Mouse (Mus musculus) liver, adult 2 months (tissue): ENCODE results near the gene Rufy4. TPM values are rescaled to one million over a fixed set of nuclear protein-coding genes. Genes with fewer than 3 reads are reported as not detected.
A peak's percentile ranks its signal among the peaks of the same experiment; 100 is the strongest.

Experiments used
- DNase-seq: peaks from one replicate; pipeline ENCODE4 v3.0.0-alpha.2; 2011; ENCODE audit warnings: low read depth, low spot score; ENCODE audit errors: extremely low read depth
- H3K27ac ChIP-seq: fragments of 200-500 bp; replicated peaks from 2 replicates; pipeline ENCODE4 v1.5.1; 2012; ENCODE audit warnings: low read depth, mild to moderate bottlenecking, control low read depth, inconsistent platforms, low read length; ENCODE audit not compliant: insufficient read depth
- H3K27me3 ChIP-seq: fragments of 200-500 bp; 2 replicates; pipeline ENCODE4 v1.6.1; 2012; ENCODE audit warnings: mild to moderate bottlenecking, moderate library complexity, low read length, inconsistent platforms; ENCODE audit not compliant: control insufficient read depth, insufficient read depth
- H3K36me3 ChIP-seq: fragments of 200-500 bp; 2 replicates; pipeline ENCODE4 v1.6.1; 2012; ENCODE audit warnings: low read length, inconsistent platforms; ENCODE audit not compliant: control insufficient read depth, insufficient read depth
- H3K4me1 ChIP-seq: fragments of 200-500 bp; 2 replicates; pipeline ENCODE4 v1.6.1; 2011; ENCODE audit warnings: low read length; ENCODE audit not compliant: control insufficient read depth, insufficient read depth
- H3K4me3 ChIP-seq: fragments of 200-500 bp; 2 replicates; pipeline ENCODE4 v1.5.1; 2011; ENCODE audit warnings: low read depth, mild to moderate bottlenecking, control low read depth, low read length, moderate library complexity; ENCODE audit not compliant: insufficient read depth
- H3K79me2 ChIP-seq: fragments of 200-500 bp; 2 replicates; pipeline ENCODE4 v1.6.1; 2012; ENCODE audit warnings: inconsistent platforms, mild to moderate bottlenecking, low read length, moderate library complexity; ENCODE audit not compliant: control insufficient read depth, insufficient read depth
- H3K9ac ChIP-seq: fragments of 200-500 bp; 2 replicates; pipeline ENCODE4 v1.6.1; 2012; ENCODE audit warnings: low read depth, mild to moderate bottlenecking, control low read depth, inconsistent platforms, low read length
- CTCF ChIP-seq: fragments of 200-500 bp; IDR thresholded peaks from 2 replicates; pipeline ENCODE4 v1.5.1; 2011; ENCODE audit warnings: low read depth, low read length, control low read depth
- POLR2A ChIP-seq: fragments of 200-500 bp; IDR thresholded peaks from 2 replicates; pipeline ENCODE4 v1.6.1; 2011; ENCODE audit warnings: low read length, control low read depth; ENCODE audit not compliant: insufficient read depth; ENCODE audit errors: extremely low read depth
- WGBS: fragments of 180-500 bp; shearing (Covaris S2); methylation state at CpG from one replicate; pipeline ENCODE4 v1.1.7; 2018; 5-methylcytosine and 5-hydroxymethylcytosine counted together
- polyA plus RNA-seq: library from polyadenylated mRNA; depleted of rRNA; stranded (reverse); fragments of >200 nt; gene quantifications from 2 replicates; pipeline ENCODE4 v1.2.3, GENCODE M21; 2012
- total RNA-seq: library from RNA; depleted of rRNA; stranded (reverse); fragments of >200 nt; gene quantifications from 2 replicates; pipeline ENCODE4 v1.2.3, GENCODE M21; 2014

Gene Rufy4
- total and polyA plus RNA-seq, 2 experiments: 0.32 to 0.37 TPM

GRCm38 (mm10) chr1:74119115-74119514 is 6.2 kb upstream of the Rufy4 start:
- H3K27ac ChIP-seq: no peak overlapping the region
- no peaks in the 10 kb centered on the region; the same call in 1 of the 2 replicates for H3K79me2 ChIP-seq
- no peak overlapping the region for H3K9ac ChIP-seq

GRCm38 (mm10) chr1:74121138-74121537 is 4.2 kb upstream of the Rufy4 start:
- Histone ChIP-seq H3K4me3 (no peak overlapping the region), H3K27me3 (no peaks in the 10 kb centered on the region), H3K9ac (no peak overlapping the region), H3K79me2 (no peaks in the 10 kb centered on the region; the same call in 1 of the 2 replicates), H3K36me3 (no peaks in the 10 kb centered on the region), H3K27ac (no peak overlapping the region), H3K4me1 (0 out of 2 replicates have a peak, but pooled peaks cover 2% of the 10 kb centered on the region)
- WGBS: 82% methylated on average over 7 of the region's 7 CpGs
- DNase-seq: no peak
- TF ChIP-seq CTCF: no peak
- TF ChIP-seq POLR2A: no peak

More at GRCm38 (mm10) chr1:74119115-74119514, 6.2 kb upstream of the Rufy4 start:
- WGBS: 95% methylated on average over 1 of the region's 1 CpGs
- H3K36me3 ChIP-seq: no peaks in the 10 kb centered on the region
- TF ChIP-seq POLR2A (no peak), CTCF (no peak)
- no peaks in the 10 kb centered on the region for H3K27me3 ChIP-seq
- H3K4me3 ChIP-seq: no peak overlapping the region
- DNase-seq: no peak
- 0 out of 2 replicates have a peak, but pooled peaks cover 2% of the 10 kb centered on the region for H3K4me1 ChIP-seq

GRCm38 (mm10) chr1:74121821-74122576 is 3.3 kb upstream of the Rufy4 start:
- no peaks in the 10 kb centered on the region for H3K27me3 ChIP-seq

GRCm38 (mm10) chr1:74123215-74123614 is 2.1 kb upstream of the Rufy4 start:
- Histone ChIP-seq H3K79me2 (no peaks in the 10 kb centered on the region), H3K27me3 (no peaks in the 10 kb centered on the region), H3K4me3 (no peak overlapping the region), H3K9ac (no peak overlapping the region), H3K36me3 (no peaks in the 10 kb centered on the region), H3K27ac (no peak overlapping the region), H3K4me1 (0 out of 2 replicates have a peak, but pooled peaks cover 2% of the 10 kb centered on the region)
- DNase-seq: no peak
- no peak for TF ChIP-seq CTCF
- TF ChIP-seq POLR2A: no peak
- 82% methylated on average over 8 of the region's 8 CpGs for WGBS

More at GRCm38 (mm10) chr1:74121821-74122576, 3.3 kb upstream of the Rufy4 start:
- TF ChIP-seq POLR2A (no peak), CTCF (no peak)
- Histone ChIP-seq H3K27ac (no peak overlapping the region), H3K4me3 (no peak overlapping the region), H3K9ac (no peak overlapping the region), H3K79me2 (no peaks in the 10 kb centered on the region), H3K36me3 (no peaks in the 10 kb centered on the region), H3K4me1 (0 out of 2 replicates have a peak, but pooled peaks cover 2% of the 10 kb centered on the region)
- peak; percentile 45 for DNase-seq
- 46% methylated on average over 9 of the region's 9 CpGs for WGBS

GRCm38 (mm10) chr1:74124021-74124981 is 1.0 kb upstream of the Rufy4 start, which contains the start of gene Tns1:
TSS of gene Tns1 (minus strand) at chr1:74124449.
- 2% methylated on average over 84 of the region's 84 CpGs for WGBS
- DNase-seq: peak; percentile 55
- Histone ChIP-seq H3K27ac (peak within 1 kb of the TSS; percentile 2; the same call in 1 of the 2 replicates), H3K79me2 (no peaks in the 10 kb centered on the region), H3K36me3 (no peaks in the 10 kb centered on the region), H3K4me1 (0 out of 2 replicates have a peak, but pooled peaks cover under 1% of the 10 kb centered on the region), H3K9ac (peak within 1 kb of the TSS; percentile 63), H3K27me3 (no peaks in the 10 kb centered on the region), H3K4me3 (peak within 1 kb of the TSS; percentile 59)
- no peak for TF ChIP-seq POLR2A
- no peak for TF ChIP-seq CTCF
